Mouse (Mus musculus) liver, adult 10 weeks (tissue): ENCODE measurements around the gene Stx12. TPM values are rescaled to one million over a fixed set of nuclear protein-coding genes. Genes with fewer than 3 reads are reported as not detected.

Experiments
- polyA plus RNA-seq: library from polyadenylated mRNA; stranded (reverse); fragments of 350-450 nt; fragmentation: Illumina TruSeq; extraction: RNeasy Lipid Tissue Mini Kit (QIAGEN cat#74804); gene quantifications from one replicate; pipeline ENCODE4 v1.2.3, GENCODE M21; 2014; ENCODE audit warnings: low read depth, low replicate concordance

Gene Stx12
- polyA plus RNA-seq = 33.1 TPM

GRCm38 (mm10) chr4:132884064-132884843 is at the start of gene Stx12:
Gene Stx12, minus strand, starts transcription at chr4:132884509.

GRCm38 (mm10) chr4:132922558-132923008 is 38.3 kb upstream of the Stx12 start, which contains the start of gene Fam76a:
Gene Fam76a, minus strand, starts transcription at chr4:132922558.

GRCm38 (mm10) chr4:132842970-132843704 is 41.2 kb downstream of the Stx12 start, which contains the start of gene Ppp1r8:
Gene Ppp1r8, minus strand, starts transcription at chr4:132843169.

Other genes with a start within 250 kb of the Stx12 start
- 9.5 TPM for gene Eya3, start 245.5 kb downstream of the Stx12 start, polyA plus RNA-seq
- gene Xkr8, start 152.0 kb downstream of the Stx12 start, polyA plus RNA-seq = 2.4 TPM
- gene Smpdl3b, start 127.3 kb downstream of the Stx12 start, polyA plus RNA-seq = not detected
- 2.4 TPM for gene Rpa2, start 116.2 kb downstream of the Stx12 start, polyA plus RNA-seq
- 0.58 TPM for gene Themis2, start 88.1 kb downstream of the Stx12 start, polyA plus RNA-seq
- gene Ppp1r8, start 41.3 kb downstream of the Stx12 start, polyA plus RNA-seq = 5.2 TPM
- 10.5 TPM for gene Fam76a, start 38.0 kb upstream of the Stx12 start, polyA plus RNA-seq
- 0.72 TPM for gene Fgr, start 89.6 kb upstream of the Stx12 start, polyA plus RNA-seq
- gene Ahdc1, start 126.8 kb upstream of the Stx12 start, polyA plus RNA-seq = 1.3 TPM
- gene Wasf2, start 246.0 kb upstream of the Stx12 start, polyA plus RNA-seq = 13.8 TPM